Mouse (Mus musculus): ENCODE measurements at regions not wholly inside any gene's neighbourhood (a gene's known extent, or its start where the extent isn't known, plus 50 kb on each side); places are given as distances from the start of the nearest gene placed in this dataset.

- DNase-seq (ENCODE audit: low read depth): no peak
These were observed 157.0 kb upstream of the Pgrmc2 start for GRCm38 (mm10) chr3:41239801-41240200.

GRCm38 (mm10) chr3:41239246-41239645 is 156.4 kb upstream of the Pgrmc2 start:
- no peak for DNase-seq (ENCODE audit: low read depth)
- no peak for TF ChIP-seq POLR2A (IDR thresholded peaks at IDR 0.05; ENCODE audit: borderline replicate concordance, extremely low read depth, insufficient read depth, insufficient read length, poor library complexity, severe bottlenecking)
- no peak for TF ChIP-seq CTCF (IDR thresholded peaks at IDR 0.05; ENCODE audit: borderline replicate concordance, extremely low read depth, insufficient read depth, insufficient read length)

More at GRCm38 (mm10) chr3:41239801-41240200, 157.0 kb upstream of the Pgrmc2 start:
- TF ChIP-seq POLR2A (IDR thresholded peaks at IDR 0.05; ENCODE audit: borderline replicate concordance, extremely low read depth, insufficient read depth, insufficient read length, poor library complexity, severe bottlenecking) (no peak), CTCF (IDR thresholded peaks at IDR 0.05; ENCODE audit: borderline replicate concordance, extremely low read depth, insufficient read depth, insufficient read length) (no peak)

- no peak for DNase-seq (ENCODE audit: low read depth)
- no peak for TF ChIP-seq POLR2A (IDR thresholded peaks at IDR 0.05; ENCODE audit: borderline replicate concordance, extremely low read depth, insufficient read depth, insufficient read length, poor library complexity, severe bottlenecking)
- TF ChIP-seq CTCF (IDR thresholded peaks at IDR 0.05; ENCODE audit: borderline replicate concordance, extremely low read depth, insufficient read depth, insufficient read length): no peak
These were observed 155.2 kb upstream of the Pgrmc2 start for GRCm38 (mm10) chr3:41238046-41238445.

GRCm38 (mm10) chr3:41235610-41236009 is 152.8 kb upstream of the Pgrmc2 start:
- TF ChIP-seq CTCF (IDR thresholded peaks at IDR 0.05; ENCODE audit: borderline replicate concordance, extremely low read depth, insufficient read depth, insufficient read length) (no peak), POLR2A (IDR thresholded peaks at IDR 0.05; ENCODE audit: borderline replicate concordance, extremely low read depth, insufficient read depth, insufficient read length, poor library complexity, severe bottlenecking) (no peak)

GRCm38 (mm10) chr3:41234994-41235393 is 152.1 kb upstream of the Pgrmc2 start:
- DNase-seq (ENCODE audit: low read depth): no peak
- TF ChIP-seq POLR2A (IDR thresholded peaks at IDR 0.05; ENCODE audit: borderline replicate concordance, extremely low read depth, insufficient read depth, insufficient read length, poor library complexity, severe bottlenecking) (no peak), CTCF (IDR thresholded peaks at IDR 0.05; ENCODE audit: borderline replicate concordance, extremely low read depth, insufficient read depth, insufficient read length) (no peak)

More at GRCm38 (mm10) chr3:41235610-41236009, 152.8 kb upstream of the Pgrmc2 start:
- DNase-seq (ENCODE audit: low read depth): no peak

GRCm38 (mm10) chr3:41234191-41234590 is 151.3 kb upstream of the Pgrmc2 start:
- TF ChIP-seq CTCF (IDR thresholded peaks at IDR 0.05; ENCODE audit: borderline replicate concordance, extremely low read depth, insufficient read depth, insufficient read length) (no peak), POLR2A (IDR thresholded peaks at IDR 0.05; ENCODE audit: borderline replicate concordance, extremely low read depth, insufficient read depth, insufficient read length, poor library complexity, severe bottlenecking) (no peak)

GRCm38 (mm10) chr3:41233439-41233838 is 150.6 kb upstream of the Pgrmc2 start:
- TF ChIP-seq POLR2A (IDR thresholded peaks at IDR 0.05; ENCODE audit: borderline replicate concordance, extremely low read depth, insufficient read depth, insufficient read length, poor library complexity, severe bottlenecking) (no peak), CTCF (IDR thresholded peaks at IDR 0.05; ENCODE audit: borderline replicate concordance, extremely low read depth, insufficient read depth, insufficient read length) (no peak)
- peak; percentile 32 for DNase-seq (ENCODE audit: low read depth)

More at GRCm38 (mm10) chr3:41234191-41234590, 151.3 kb upstream of the Pgrmc2 start:
- no peak for DNase-seq (ENCODE audit: low read depth)

- TF ChIP-seq CTCF (IDR thresholded peaks at IDR 0.05; ENCODE audit: borderline replicate concordance, extremely low read depth, insufficient read depth, insufficient read length): no peak
- TF ChIP-seq POLR2A (IDR thresholded peaks at IDR 0.05; ENCODE audit: borderline replicate concordance, extremely low read depth, insufficient read depth, insufficient read length, poor library complexity, severe bottlenecking): no peak
These were observed 148.1 kb upstream of the Pgrmc2 start for GRCm38 (mm10) chr3:41230961-41231377.

GRCm38 (mm10) chr3:41229493-41229892 is 146.6 kb upstream of the Pgrmc2 start:
- no peak for DNase-seq (ENCODE audit: low read depth)
- TF ChIP-seq POLR2A (IDR thresholded peaks at IDR 0.05; ENCODE audit: borderline replicate concordance, extremely low read depth, insufficient read depth, insufficient read length, poor library complexity, severe bottlenecking) (no peak), CTCF (IDR thresholded peaks at IDR 0.05; ENCODE audit: borderline replicate concordance, extremely low read depth, insufficient read depth, insufficient read length) (no peak)

More at GRCm38 (mm10) chr3:41230961-41231377, 148.1 kb upstream of the Pgrmc2 start:
- no peak for DNase-seq (ENCODE audit: low read depth)

- peak; percentile 82 for DNase-seq (ENCODE audit: low read depth)
- TF ChIP-seq POLR2A (IDR thresholded peaks at IDR 0.05; ENCODE audit: borderline replicate concordance, extremely low read depth, insufficient read depth, insufficient read length, poor library complexity, severe bottlenecking): no peak
- peak; percentile 72; the same call in 1 of the 2 replicates for TF ChIP-seq CTCF (IDR thresholded peaks at IDR 0.05; ENCODE audit: borderline replicate concordance, extremely low read depth, insufficient read depth, insufficient read length)
These were observed 145.7 kb upstream of the Pgrmc2 start for GRCm38 (mm10) chr3:41228536-41228935.

GRCm38 (mm10) chr3:41220746-41221145 is 137.9 kb upstream of the Pgrmc2 start:
- no peak for TF ChIP-seq CTCF (IDR thresholded peaks at IDR 0.05; ENCODE audit: borderline replicate concordance, extremely low read depth, insufficient read depth, insufficient read length)
- TF ChIP-seq POLR2A (IDR thresholded peaks at IDR 0.05; ENCODE audit: borderline replicate concordance, extremely low read depth, insufficient read depth, insufficient read length, poor library complexity, severe bottlenecking): no peak
- DNase-seq (ENCODE audit: low read depth): no peak

GRCm38 (mm10) chr3:41217770-41218169 is 134.9 kb upstream of the Pgrmc2 start:
- no peak for DNase-seq (ENCODE audit: low read depth)
- no peak for TF ChIP-seq POLR2A (IDR thresholded peaks at IDR 0.05; ENCODE audit: borderline replicate concordance, extremely low read depth, insufficient read depth, insufficient read length, poor library complexity, severe bottlenecking)

Data from brain, embryonic 14.5 days (tissue).